Mouse (Mus musculus): ENCODE data around the gene Otx1. TPM values are rescaled to one million over a fixed set of nuclear protein-coding genes. Genes with fewer than 3 reads are reported as not detected.

Gene Otx1
- not detected in 2 replicates for polyA plus RNA-seq (2015; fragmentation: Nextera tagmentation; extraction: Ambion mirVana)

GRCm38 (mm10) chr11:22002783-22003340, at the start of gene Otx1:
Otx1 (minus strand) TSS chr11:22002897.
- no peak for ATAC-seq (ENCODE audit: low FRiP score, low TSS enrichment)
- Histone ChIP-seq H3K4me1 (ENCODE audit: insufficient read depth, low read length) (peaks cover 22% of the 10 kb centered on the region), H3K27ac (ENCODE audit: low read length) (no peak within 1 kb of the TSS), H3K9ac (replicated peaks; ENCODE audit: low read length) (peak within 1 kb of the TSS; percentile 20; the same call in 1 of the 2 replicates), H3K4me2 (replicated peaks; ENCODE audit: low read depth, low read length) (peak within 1 kb of the TSS; percentile 81), H3K27me3 (ENCODE audit: insufficient read depth, low read length) (peaks cover 97% of the 10 kb centered on the region), H3K9me3 (ENCODE audit: low read length) (no peaks in the 10 kb centered on the region), H3K36me3 (ENCODE audit: insufficient read depth, low read length) (no peaks in the 10 kb centered on the region), H3K4me3 (ENCODE audit: low read length) (peak within 1 kb of the TSS; percentile 54)
- WGBS, result under 1% methylated on average over 34 of the region's 34 CpGs

DNA sequence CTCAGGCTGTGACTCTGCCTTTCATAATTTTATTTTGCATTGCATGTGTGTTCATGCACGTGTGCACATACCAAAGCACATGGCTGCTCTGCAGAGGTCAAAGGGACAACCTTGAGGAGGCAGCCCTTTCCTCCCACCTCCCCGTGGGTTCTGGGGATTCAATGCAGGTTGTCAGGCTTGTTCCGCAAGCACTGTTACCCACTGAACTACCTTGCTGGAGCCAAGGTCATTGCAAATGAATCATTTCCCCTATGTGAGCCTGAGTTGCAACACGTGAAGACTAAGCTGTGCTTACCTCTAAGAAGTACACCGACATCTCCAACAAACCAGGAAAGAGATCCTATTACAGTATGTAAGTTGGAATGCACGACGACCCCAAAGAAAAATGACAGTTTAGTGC, 48.2 kb upstream of the Otx1 start:
- no peaks in the 10 kb centered on the region for H3K4me1 ChIP-seq (ENCODE audit: insufficient read depth, low read length)
- H3K27me3 ChIP-seq (ENCODE audit: insufficient read depth, low read length), result no peaks in the 10 kb centered on the region
- H3K9me3 ChIP-seq (ENCODE audit: low read length), result no peaks in the 10 kb centered on the region
- H3K36me3 ChIP-seq (ENCODE audit: insufficient read depth, low read length), result 0 out of 2 replicates have a peak, but pooled peaks cover 4% of the 10 kb centered on the region
- H3K27ac ChIP-seq (ENCODE audit: low read length), result no peak overlapping the region
- WGBS, result 62% methylated on average over 7 of the region's 7 CpGs
- H3K9ac ChIP-seq (replicated peaks; ENCODE audit: low read length), result no peak overlapping the region
- no peak overlapping the region for H3K4me3 ChIP-seq (ENCODE audit: low read length)
- no peak overlapping the region for H3K4me2 ChIP-seq (replicated peaks; ENCODE audit: low read depth, low read length)
- peak; percentile 42; the same call in 1 of the 2 replicates for ATAC-seq (ENCODE audit: low FRiP score, low TSS enrichment)

- Histone ChIP-seq H3K27ac (ENCODE audit: low read length) (no peak overlapping the region), H3K4me3 (ENCODE audit: low read length) (no peak overlapping the region), H3K9ac (replicated peaks; ENCODE audit: low read length) (no peak overlapping the region), H3K4me1 (ENCODE audit: insufficient read depth, low read length) (no peaks in the 10 kb centered on the region), H3K9me3 (ENCODE audit: low read length) (no peaks in the 10 kb centered on the region), H3K4me2 (replicated peaks; ENCODE audit: low read depth, low read length) (no peak overlapping the region), H3K36me3 (ENCODE audit: insufficient read depth, low read length) (no peaks in the 10 kb centered on the region), H3K27me3 (ENCODE audit: insufficient read depth, low read length) (no peaks in the 10 kb centered on the region)
- 88% methylated on average over 6 of the region's 6 CpGs for WGBS
- no peak for ATAC-seq (ENCODE audit: low FRiP score, low TSS enrichment)
Observed at GRCm38 (mm10) chr11:22039854-22040426, 37.2 kb upstream of the Otx1 start.

- no peaks in the 10 kb centered on the region for H3K36me3 ChIP-seq (ENCODE audit: insufficient read depth, low read length)
- no peak overlapping the region for H3K4me3 ChIP-seq (ENCODE audit: low read length)
- no peak overlapping the region for H3K27ac ChIP-seq (ENCODE audit: low read length)
- H3K4me2 ChIP-seq (replicated peaks; ENCODE audit: low read depth, low read length), result no peak overlapping the region
- no peak overlapping the region for H3K9ac ChIP-seq (replicated peaks; ENCODE audit: low read length)
- no peak for ATAC-seq (ENCODE audit: low FRiP score, low TSS enrichment)
- no peaks in the 10 kb centered on the region for H3K4me1 ChIP-seq (ENCODE audit: insufficient read depth, low read length)
- H3K9me3 ChIP-seq (ENCODE audit: low read length), result no peaks in the 10 kb centered on the region
- WGBS, result 57% methylated on average over 7 of the region's 7 CpGs
- no peaks in the 10 kb centered on the region for H3K27me3 ChIP-seq (ENCODE audit: insufficient read depth, low read length)
Observed at GRCm38 (mm10) chr11:22034564-22035105, 31.9 kb upstream of the Otx1 start.

- Histone ChIP-seq H3K36me3 (ENCODE audit: insufficient read depth, low read length) (no peaks in the 10 kb centered on the region), H3K27me3 (ENCODE audit: insufficient read depth, low read length) (no peaks in the 10 kb centered on the region), H3K9me3 (ENCODE audit: low read length) (no peaks in the 10 kb centered on the region), H3K4me1 (ENCODE audit: insufficient read depth, low read length) (no peaks in the 10 kb centered on the region), H3K27ac (ENCODE audit: low read length) (no peak overlapping the region), H3K9ac (replicated peaks; ENCODE audit: low read length) (no peak overlapping the region), H3K4me2 (replicated peaks; ENCODE audit: low read depth, low read length) (no peak overlapping the region), H3K4me3 (ENCODE audit: low read length) (no peak overlapping the region)
- 96% methylated on average over 3 of the region's 3 CpGs for WGBS
- no peak for ATAC-seq (ENCODE audit: low FRiP score, low TSS enrichment)
Observed at GRCm38 (mm10) chr11:22033582-22033981, 30.9 kb upstream of the Otx1 start.

GRCm38 (mm10) chr11:22020602-22021001, 17.9 kb upstream of the Otx1 start:
- no peak overlapping the region for H3K9ac ChIP-seq (replicated peaks; ENCODE audit: low read length)
- no peaks in the 10 kb centered on the region for H3K36me3 ChIP-seq (ENCODE audit: insufficient read depth, low read length)
- no peaks in the 10 kb centered on the region for H3K4me1 ChIP-seq (ENCODE audit: insufficient read depth, low read length)
- no peaks in the 10 kb centered on the region for H3K27me3 ChIP-seq (ENCODE audit: insufficient read depth, low read length)
- no peak overlapping the region for H3K4me3 ChIP-seq (ENCODE audit: low read length)
- no peaks in the 10 kb centered on the region; the same call in 1 of the 2 replicates for H3K9me3 ChIP-seq (ENCODE audit: low read length)
- H3K4me2 ChIP-seq (replicated peaks; ENCODE audit: low read depth, low read length), result no peak overlapping the region
- 85% methylated on average over 2 of the region's 2 CpGs for WGBS
- no peak for ATAC-seq (ENCODE audit: low FRiP score, low TSS enrichment)
- no peak overlapping the region for H3K27ac ChIP-seq (ENCODE audit: low read length)

GRCm38 (mm10) chr11:22017444-22017843, 14.7 kb upstream of the Otx1 start:
- Histone ChIP-seq H3K27ac (ENCODE audit: low read length) (no peak overlapping the region), H3K36me3 (ENCODE audit: insufficient read depth, low read length) (0 out of 2 replicates have a peak, but pooled peaks cover 3% of the 10 kb centered on the region), H3K9ac (replicated peaks; ENCODE audit: low read length) (no peak overlapping the region), H3K4me1 (ENCODE audit: insufficient read depth, low read length) (no peaks in the 10 kb centered on the region), H3K4me2 (replicated peaks; ENCODE audit: low read depth, low read length) (no peak overlapping the region), H3K4me3 (ENCODE audit: low read length) (no peak overlapping the region), H3K9me3 (ENCODE audit: low read length) (no peaks in the 10 kb centered on the region; the same call in 1 of the 2 replicates), H3K27me3 (ENCODE audit: insufficient read depth, low read length) (no peaks in the 10 kb centered on the region)
- ATAC-seq (ENCODE audit: low FRiP score, low TSS enrichment), result no peak
- 68% methylated on average over 8 of the region's 8 CpGs for WGBS

DNA sequence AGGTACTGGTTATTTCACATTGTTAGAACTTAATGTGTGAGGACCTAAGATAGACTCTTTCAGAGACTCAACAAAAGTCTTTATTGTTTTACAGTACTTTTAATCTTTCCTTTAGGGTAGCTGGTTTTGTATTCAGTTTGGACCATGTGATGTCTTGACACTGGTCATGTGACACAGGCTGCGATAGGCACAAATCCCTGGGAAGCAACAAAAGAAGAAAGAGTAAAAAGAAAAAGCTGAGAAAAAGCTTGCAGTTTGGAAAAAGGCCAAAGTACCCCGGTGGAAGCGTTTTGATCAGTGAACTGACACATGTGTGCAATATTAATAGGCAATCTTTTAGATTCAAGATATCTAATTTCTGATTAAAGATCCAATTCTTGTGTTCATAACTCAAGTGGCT, 13.6 kb upstream of the Otx1 start:
- H3K4me1 ChIP-seq (ENCODE audit: insufficient read depth, low read length), result no peaks in the 10 kb centered on the region
- ATAC-seq (ENCODE audit: low FRiP score, low TSS enrichment), result no peak
- no peaks in the 10 kb centered on the region for H3K27me3 ChIP-seq (ENCODE audit: insufficient read depth, low read length)
- 0 out of 2 replicates have a peak, but pooled peaks cover 3% of the 10 kb centered on the region for H3K36me3 ChIP-seq (ENCODE audit: insufficient read depth, low read length)
- H3K4me2 ChIP-seq (replicated peaks; ENCODE audit: low read depth, low read length), result no peak overlapping the region
- WGBS, result 79% methylated on average over 3 of the region's 3 CpGs
- no peak overlapping the region for H3K9ac ChIP-seq (replicated peaks; ENCODE audit: low read length)
- H3K4me3 ChIP-seq (ENCODE audit: low read length), result no peak overlapping the region
- H3K9me3 ChIP-seq (ENCODE audit: low read length), result no peaks in the 10 kb centered on the region; the same call in 1 of the 2 replicates
- H3K27ac ChIP-seq (ENCODE audit: low read length), result no peak overlapping the region

DNA sequence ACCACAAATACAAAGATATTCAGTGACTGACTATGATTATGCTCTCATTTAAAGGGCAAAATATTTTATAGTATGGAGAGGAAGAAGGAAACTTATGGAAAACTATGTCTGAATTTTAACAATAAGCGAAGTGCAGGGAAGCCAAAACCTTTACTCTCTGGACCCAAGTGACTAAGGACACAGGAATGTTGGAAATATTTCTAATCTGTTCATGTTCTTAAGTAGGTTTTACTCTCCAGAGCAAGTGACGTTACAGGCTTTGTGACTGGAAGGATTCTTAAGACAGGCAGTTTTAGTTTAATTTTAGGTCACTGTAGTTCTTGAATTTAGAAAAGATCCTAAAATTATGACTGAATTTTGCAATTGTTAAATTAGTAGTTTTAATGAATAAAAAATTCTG, 6.1 kb upstream of the Otx1 start:
- no peak overlapping the region for H3K4me3 ChIP-seq (ENCODE audit: low read length)
- peaks cover 63% of the 10 kb centered on the region for H3K27me3 ChIP-seq (ENCODE audit: insufficient read depth, low read length)
- no peaks in the 10 kb centered on the region for H3K4me1 ChIP-seq (ENCODE audit: insufficient read depth, low read length)
- ATAC-seq (ENCODE audit: low FRiP score, low TSS enrichment), result no peak
- 24% methylated on average over 2 of the region's 2 CpGs for WGBS
- H3K27ac ChIP-seq (ENCODE audit: low read length), result no peak overlapping the region
- H3K9ac ChIP-seq (replicated peaks; ENCODE audit: low read length), result no peak overlapping the region
- no peaks in the 10 kb centered on the region for H3K9me3 ChIP-seq (ENCODE audit: low read length)
- 0 out of 2 replicates have a peak, but pooled peaks cover 3% of the 10 kb centered on the region for H3K36me3 ChIP-seq (ENCODE audit: insufficient read depth, low read length)
- no peak overlapping the region for H3K4me2 ChIP-seq (replicated peaks; ENCODE audit: low read depth, low read length)

DNA sequence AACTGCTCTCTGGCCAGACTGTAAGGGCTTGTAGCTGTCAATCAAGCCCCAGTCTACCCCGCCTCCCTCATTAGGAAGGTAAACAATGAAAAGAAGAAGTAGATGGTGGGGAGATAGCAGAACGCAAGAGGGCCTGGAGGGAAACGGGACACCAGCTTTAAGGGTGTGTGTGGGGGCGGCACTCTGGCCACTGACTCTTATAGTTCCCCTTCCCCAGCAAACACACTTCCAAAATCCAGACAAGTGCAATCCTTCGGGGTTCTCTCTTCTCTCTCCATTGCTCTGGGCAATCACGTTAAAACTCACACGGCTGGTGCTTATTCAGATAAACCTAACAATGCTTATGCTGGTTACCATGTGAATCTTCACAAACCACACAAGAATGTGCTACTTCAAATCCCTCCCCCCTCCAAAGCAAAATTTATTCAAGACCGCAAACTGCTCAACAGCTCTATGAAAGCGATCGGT, 5.5 kb upstream of the Otx1 start:
- no peak for ATAC-seq (ENCODE audit: low FRiP score, low TSS enrichment)
- 7% methylated on average over 10 of the region's 10 CpGs for WGBS
- Histone ChIP-seq H3K4me2 (replicated peaks; ENCODE audit: low read depth, low read length) (no peak overlapping the region), H3K9ac (replicated peaks; ENCODE audit: low read length) (no peak overlapping the region), H3K4me3 (ENCODE audit: low read length) (no peak overlapping the region), H3K27ac (ENCODE audit: low read length) (no peak overlapping the region), H3K27me3 (ENCODE audit: insufficient read depth, low read length) (peaks cover 69% of the 10 kb centered on the region), H3K9me3 (ENCODE audit: low read length) (no peaks in the 10 kb centered on the region), H3K36me3 (ENCODE audit: insufficient read depth, low read length) (0 out of 2 replicates have a peak, but pooled peaks cover under 1% of the 10 kb centered on the region), H3K4me1 (ENCODE audit: insufficient read depth, low read length) (no peaks in the 10 kb centered on the region)

Measured in kidney, embryonic 16.5 days (tissue).